ENCODE assay signal across 15 mouse cellular contexts in genomic region chr14:103449447-103449846, GRCm38 (mm10).
"Had no signal": no experiment of that assay in that cellular context is flagged by ENCODE, and none has a peak within 500 bp of the region (broad histone marks: within the 10 kb centered on the region; RNA-seq: fewer than 3 reads in every experiment).

No protein-coding gene starts in this region.

- H3K36me3 ChIP-seq: kidney, embryonic 15.5 days; limb, embryonic 15.5 days; liver, embryonic 12.5 days had no signal

- ATAC-seq: liver, embryonic 12.5 days had no signal

- H3K27me3 ChIP-seq: kidney, embryonic 15.5 days; limb, embryonic 15.5 days; liver, embryonic 12.5 days had no signal

- H3K4me3 ChIP-seq: kidney, embryonic 15.5 days; limb, embryonic 15.5 days; liver, embryonic 12.5 days; myocyte had no signal

- H3K9ac ChIP-seq: kidney, embryonic 15.5 days; limb, embryonic 15.5 days; liver, embryonic 12.5 days; lung, embryonic 14.5 days had no signal

- H3K27ac ChIP-seq: kidney, embryonic 15.5 days; limb, embryonic 15.5 days; liver, embryonic 12.5 days had no signal

- H3K4me1 ChIP-seq: kidney, embryonic 15.5 days; limb, embryonic 15.5 days; liver, embryonic 12.5 days had no signal

- H3K9me3 ChIP-seq: kidney, embryonic 15.5 days; limb, embryonic 15.5 days; liver, embryonic 12.5 days had no signal

- H3K4me2 ChIP-seq: kidney, embryonic 15.5 days; limb, embryonic 15.5 days; liver, embryonic 12.5 days; lung, embryonic 14.5 days; midbrain, embryonic 11.5 days had no signal

- DNase-seq: kidney, adult 18-20 months; kidney, postnatal 14 days; layer of hippocampus, postnatal 36 days; lung, embryonic 14.5 days; lung, postnatal 10 days; lung, postnatal 4 days; right cerebral cortex, postnatal 4 days; spleen, adult 18-20 months; thymus, adult 18-20 months; thymus, postnatal 14 days had no signal
